Mouse (Mus musculus) naive thymus-derived CD4-positive, alpha-beta T cell, adult 2 months (primary cell): ENCODE data around the gene Bcl11a.
A peak's percentile ranks its signal among the peaks of the same experiment; 100 is the strongest.
"Not testable (repeated sequence)": the region's sequence is repeated elsewhere in the genome, so short reads cannot be mapped to it uniquely, and the experiment has no call there.

ENCODE experiments used
- DNase-seq: peaks from one replicate; pipeline ENCODE4 v3.0.0-alpha.2; 2011; ENCODE audit warnings: low read depth

The Bcl11a gene

DNA sequence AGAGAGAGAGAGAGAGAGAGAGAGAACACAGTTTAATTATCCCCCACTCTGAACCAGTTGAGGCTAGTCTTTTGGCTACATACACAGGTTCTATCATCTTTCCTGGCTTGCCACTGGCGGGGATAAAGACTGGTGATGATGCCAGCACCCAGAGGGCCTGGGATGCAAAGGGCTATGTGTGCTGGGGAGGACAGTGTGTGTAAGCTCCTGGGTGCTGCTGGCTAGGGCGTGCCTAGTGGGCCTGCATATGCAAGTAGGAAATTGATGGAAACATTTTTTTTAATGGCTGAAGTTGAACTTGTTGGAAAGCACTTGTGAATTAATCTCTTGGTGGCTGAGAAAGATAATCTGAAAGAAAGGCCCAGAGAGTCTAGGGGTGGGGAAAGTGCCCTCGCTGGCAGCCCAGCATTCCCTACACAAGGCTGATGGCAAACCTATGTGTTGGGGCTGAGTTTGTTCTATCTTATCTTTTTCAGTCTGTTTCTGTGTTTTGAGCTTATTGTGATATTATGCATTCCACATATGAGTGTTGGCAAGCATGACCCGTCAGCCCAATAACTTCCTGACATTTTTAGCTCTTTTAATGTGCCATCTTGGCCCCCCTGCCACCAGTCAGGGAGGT lies 22.7 kb downstream of the Bcl11a start:
- no peak for DNase-seq

GRCm38 (mm10) chr11:24101625-24102024 lies 23.8 kb downstream of the Bcl11a start:
- no peak for DNase-seq

- DNase-seq = no peak
These were observed 24.5 kb downstream of the Bcl11a start for GRCm38 (mm10) chr11:24102372-24102771.

DNA sequence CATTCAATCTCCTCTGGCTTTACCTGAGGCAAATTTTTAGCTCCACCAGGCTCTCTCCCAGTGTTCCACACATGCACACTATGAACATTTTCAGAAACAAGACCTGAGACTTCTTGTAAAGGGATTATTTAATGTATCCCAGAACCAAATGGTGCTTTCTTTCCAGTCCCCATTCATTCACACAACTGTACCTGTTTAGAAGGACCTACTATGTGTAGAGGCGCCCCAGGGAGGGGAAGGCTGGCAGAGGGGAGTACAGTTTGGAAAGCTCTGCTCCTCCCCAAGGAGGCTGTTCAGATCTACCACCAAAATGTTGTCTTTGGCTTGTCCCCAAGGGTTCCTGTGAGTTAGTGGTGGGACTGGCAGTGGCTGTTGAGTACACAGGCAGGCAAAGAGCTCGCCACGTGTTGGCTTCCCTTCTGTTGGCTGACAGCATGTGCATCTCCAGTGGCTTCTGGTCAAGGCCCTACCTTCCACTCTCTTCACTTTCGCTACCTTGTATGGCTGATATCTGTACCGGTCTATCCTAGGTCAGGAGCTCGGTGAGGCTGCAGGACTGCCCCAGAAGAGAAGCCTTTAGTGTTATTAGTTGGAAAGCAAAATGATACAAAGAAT lies 25.4 kb downstream of the Bcl11a start:
- no peak for DNase-seq

GRCm38 (mm10) chr11:24107414-24107813 lies 29.6 kb downstream of the Bcl11a start:
- no peak for DNase-seq

DNA sequence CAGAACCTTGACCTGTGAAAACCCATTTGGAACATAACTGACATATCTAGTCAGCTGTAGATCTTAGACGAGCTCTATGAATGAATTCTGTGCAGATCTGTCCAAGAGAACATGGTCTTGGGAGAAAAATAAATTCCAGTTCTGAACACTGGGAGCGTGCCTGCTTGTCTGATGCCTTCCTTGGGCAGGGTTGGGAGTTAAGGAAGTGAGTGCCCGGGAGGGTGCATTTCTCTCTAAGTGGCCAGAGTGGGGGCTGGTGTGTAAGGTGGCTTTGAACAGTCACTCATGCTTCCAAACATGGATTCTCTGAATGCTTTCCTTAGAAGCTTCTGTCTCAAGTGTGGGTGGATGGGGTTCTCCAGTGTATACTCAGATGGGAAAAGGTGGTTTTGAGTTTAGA lies 31.1 kb downstream of the Bcl11a start:
- no peak for DNase-seq

GRCm38 (mm10) chr11:24109388-24109787 lies 31.5 kb downstream of the Bcl11a start:
- no peak for DNase-seq

GRCm38 (mm10) chr11:24110113-24110512 lies 32.3 kb downstream of the Bcl11a start:
- no peak for DNase-seq

DNA sequence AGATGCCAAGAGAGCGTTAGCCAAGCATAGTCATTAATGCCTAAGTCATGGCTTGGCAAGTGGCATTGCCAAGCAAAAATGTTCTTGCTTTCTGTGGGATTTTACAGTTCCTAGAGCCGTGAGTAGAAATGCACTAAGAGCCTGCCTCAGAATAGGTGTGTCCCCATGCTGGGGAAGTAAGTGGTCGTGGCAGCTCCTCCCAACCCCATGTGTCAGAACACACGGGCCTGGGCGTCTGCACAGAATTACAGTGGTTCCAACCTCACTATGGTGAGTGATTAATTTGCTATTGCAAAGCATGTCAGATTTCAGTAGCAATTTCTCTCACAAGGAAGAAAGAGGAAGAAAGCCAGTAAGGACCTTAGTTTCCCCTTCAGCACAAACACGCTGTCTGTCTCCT lies 33.9 kb downstream of the Bcl11a start:
- no peak for DNase-seq

- DNase-seq = no peak
These were observed 37.3 kb downstream of the Bcl11a start for GRCm38 (mm10) chr11:24115017-24115752.

GRCm38 (mm10) chr11:24116041-24116440 lies 38.2 kb downstream of the Bcl11a start:
- DNase-seq = no peak

DNA sequence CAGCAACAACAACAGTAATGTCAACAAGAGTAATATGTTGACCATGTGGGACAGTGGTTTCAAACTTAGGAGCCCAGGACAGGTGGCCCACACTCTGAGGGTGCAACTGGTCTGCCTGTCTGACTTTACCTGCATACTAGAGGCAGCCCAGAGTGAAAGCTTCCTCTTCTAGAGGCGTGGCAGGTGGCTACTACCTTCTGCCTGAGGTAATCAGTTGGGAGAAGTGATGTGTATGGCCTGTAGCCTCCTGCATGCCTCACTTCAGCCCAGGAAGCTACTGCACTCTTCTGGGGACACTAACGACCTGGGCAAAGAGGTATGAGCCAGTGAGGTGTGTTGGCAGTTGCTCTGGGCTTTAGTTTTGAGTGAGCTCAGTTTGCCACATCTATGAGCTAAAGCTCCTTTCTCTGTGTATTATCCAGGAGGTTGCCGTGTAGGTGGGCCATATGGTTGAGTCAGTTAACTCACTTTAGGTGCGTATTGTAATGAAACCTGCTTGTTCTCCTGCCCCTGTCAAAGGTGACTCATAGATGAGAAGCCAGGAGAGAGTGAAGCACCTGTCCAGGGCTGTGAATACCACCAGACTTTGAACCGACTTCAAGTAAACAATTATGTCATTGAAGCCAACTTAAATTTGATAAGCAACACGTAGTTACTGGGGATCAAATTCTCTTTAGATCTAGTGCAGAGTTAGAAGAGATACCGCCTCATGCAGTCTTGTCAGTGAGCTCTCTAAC lies 38.9 kb downstream of the Bcl11a start:
- no peak for DNase-seq

DNA sequence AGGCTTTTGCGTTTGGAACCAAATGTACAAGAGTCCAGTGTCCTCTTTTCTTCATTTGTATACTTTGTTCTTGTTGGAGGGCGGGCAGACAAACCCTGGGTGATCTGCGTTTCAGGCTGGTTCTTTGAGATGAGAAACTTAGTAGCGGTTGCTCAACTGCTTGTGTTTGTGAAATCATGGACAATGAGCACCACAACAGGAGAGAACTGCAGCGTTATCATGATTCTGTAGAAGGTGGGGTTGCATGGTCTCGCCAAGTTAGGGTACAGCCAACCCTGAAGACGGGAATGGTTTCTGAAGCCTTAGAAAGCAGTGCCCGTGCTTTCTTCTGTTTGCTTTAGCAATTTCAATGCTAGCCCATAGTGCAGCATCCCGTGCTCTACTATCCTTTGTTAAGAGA lies 43.3 kb downstream of the Bcl11a start:
- no peak for DNase-seq

DNA sequence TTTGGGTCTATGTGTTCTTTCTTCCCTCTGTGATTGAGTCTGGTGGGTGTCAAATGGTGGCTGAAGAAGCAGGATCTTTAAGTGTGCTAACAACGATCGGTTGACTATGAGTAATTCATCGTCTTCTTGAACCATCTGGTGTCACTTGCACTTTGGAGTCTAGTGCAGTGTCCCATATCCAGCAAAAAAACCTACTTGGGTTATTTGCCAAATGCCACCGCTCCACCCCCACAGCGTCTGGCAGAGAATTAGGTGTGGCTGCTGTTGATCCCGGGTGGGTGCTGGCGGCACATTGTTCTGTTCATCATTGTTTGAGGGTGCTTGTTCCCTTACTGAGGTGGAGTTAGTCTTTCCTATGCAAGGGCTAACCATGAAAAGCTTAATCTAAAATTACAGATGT lies 45.0 kb downstream of the Bcl11a start:
- no peak for DNase-seq

GRCm38 (mm10) chr11:24123991-24124390 lies 46.1 kb downstream of the Bcl11a start:
- no peak for DNase-seq

DNA sequence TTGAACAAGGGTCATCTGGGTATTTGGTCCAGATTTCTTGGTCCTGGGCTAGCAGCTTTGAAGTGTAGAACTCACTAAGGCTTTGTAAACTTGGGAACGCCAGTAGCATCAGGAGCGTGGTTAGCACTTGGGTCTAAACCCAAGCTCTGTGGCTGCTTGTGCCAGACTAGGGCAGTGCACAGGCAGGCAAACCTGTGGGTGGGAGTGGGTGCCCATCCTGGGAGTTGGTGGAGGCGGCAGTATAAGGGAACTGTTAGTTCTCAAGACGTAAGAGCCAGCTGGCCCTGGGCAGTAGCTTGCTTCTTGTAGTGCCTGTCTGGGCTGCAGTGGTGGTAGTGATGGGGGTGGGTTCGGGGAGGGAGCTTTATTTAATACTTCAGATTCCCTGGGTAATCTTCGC lies 47.2 kb downstream of the Bcl11a start:
- no peak for DNase-seq

GRCm38 (mm10) chr11:24128001-24128400 lies 50.1 kb downstream of the Bcl11a start:
- DNase-seq = no peak

GRCm38 (mm10) chr11:24128880-24129279 lies 51.0 kb downstream of the Bcl11a start:
- not testable (repeated sequence) for DNase-seq

DNA sequence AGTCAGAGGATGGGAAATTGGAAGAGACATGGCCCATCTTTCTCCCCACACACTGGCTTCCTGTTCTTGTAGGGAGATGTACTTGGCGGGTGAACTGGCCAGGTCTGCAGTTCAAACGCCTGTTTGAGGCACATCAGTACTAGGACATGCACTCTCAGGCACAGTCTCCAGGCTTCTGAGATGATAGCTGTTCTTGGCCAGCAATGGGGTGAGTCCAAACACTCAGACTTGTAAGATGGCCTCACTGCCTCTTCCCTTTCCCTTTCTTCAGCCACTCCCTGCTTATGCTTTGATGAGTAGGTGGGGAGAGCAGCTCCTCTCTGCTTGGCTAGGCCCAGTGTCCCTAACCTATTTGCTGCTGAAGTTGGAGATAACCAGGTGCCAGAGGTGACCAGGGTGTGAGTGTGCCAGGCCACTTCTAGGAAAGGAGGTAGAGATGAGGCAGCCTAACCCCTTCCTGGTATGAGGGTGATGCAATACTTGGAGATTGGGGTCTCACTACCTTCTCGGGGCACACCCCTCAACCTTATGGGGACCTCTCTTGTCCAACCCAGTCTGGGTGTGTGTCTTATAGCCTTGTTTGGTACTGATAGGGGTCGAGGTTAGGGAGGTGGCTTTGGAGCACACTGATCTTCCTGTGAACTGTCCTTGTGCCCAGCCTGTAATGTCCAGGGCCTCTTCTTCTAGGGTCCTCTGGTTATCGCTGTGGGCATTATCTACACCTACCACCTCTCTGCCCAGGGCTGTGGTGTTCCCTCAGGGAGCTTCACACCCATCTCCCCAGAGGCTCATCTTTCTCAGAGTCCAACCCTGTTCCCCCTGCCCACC lies 51.7 kb downstream of the Bcl11a start:
- DNase-seq = no peak

- DNase-seq = no peak
These were observed 52.4 kb downstream of the Bcl11a start for GRCm38 (mm10) chr11:24130186-24130760.

- peak; percentile 42 for DNase-seq
These were observed 54.0 kb downstream of the Bcl11a start for GRCm38 (mm10) chr11:24131818-24132217.
